Mouse (Mus musculus) hematopoietic stem cell, adult 5-6 weeks (primary cell): ENCODE data around the gene Gm8127. TPM values are rescaled to one million over a fixed set of nuclear protein-coding genes. Genes with fewer than 3 reads are reported as not detected.

Source experiments
- total RNA-seq: library from RNA; stranded (forward); fragments of 172-1452, 232-1000 nt; gene quantifications from 2 replicates; pipeline ENCODE4 v1.2.3, GENCODE M21; 2017

Gm8127 gene
- total RNA-seq, 1 experiment from 2014 or later, result not detected

Other genes starting within 250 kb of the Gm8127 start
- not detected in 2 replicates for gene Gm8094, start 217.2 kb downstream of the Gm8127 start, total RNA-seq
- gene Gm8104, start 193.2 kb downstream of the Gm8127 start, total RNA-seq, result not detected in 2 replicates
- not detected in 2 replicates for gene Gm7233, start 114.0 kb downstream of the Gm8127 start, total RNA-seq
- not detected in 2 replicates for gene Gm8122, start 58.5 kb downstream of the Gm8127 start, total RNA-seq
- not detected in 2 replicates for gene Gm8126, start 35.2 kb downstream of the Gm8127 start, total RNA-seq
- not detected in 2 replicates for gene Gm9732, start 18.8 kb downstream of the Gm8127 start, total RNA-seq
- not detected in 2 replicates for gene 1700001F09Rik, start 54.0 kb upstream of the Gm8127 start, total RNA-seq
- gene Gm8138, start 122.5 kb upstream of the Gm8127 start, total RNA-seq, result not detected in 2 replicates
- gene Gm5799, start 249.7 kb upstream of the Gm8127 start, total RNA-seq, result not detected in 2 replicates